Mouse (Mus musculus): ENCODE measurements around the gene Prr3.
"Not testable (repeated sequence)": the region's sequence is repeated elsewhere in the genome, so short reads cannot be mapped to it uniquely, and the experiment has no call there.

The Prr3 gene

DNA sequence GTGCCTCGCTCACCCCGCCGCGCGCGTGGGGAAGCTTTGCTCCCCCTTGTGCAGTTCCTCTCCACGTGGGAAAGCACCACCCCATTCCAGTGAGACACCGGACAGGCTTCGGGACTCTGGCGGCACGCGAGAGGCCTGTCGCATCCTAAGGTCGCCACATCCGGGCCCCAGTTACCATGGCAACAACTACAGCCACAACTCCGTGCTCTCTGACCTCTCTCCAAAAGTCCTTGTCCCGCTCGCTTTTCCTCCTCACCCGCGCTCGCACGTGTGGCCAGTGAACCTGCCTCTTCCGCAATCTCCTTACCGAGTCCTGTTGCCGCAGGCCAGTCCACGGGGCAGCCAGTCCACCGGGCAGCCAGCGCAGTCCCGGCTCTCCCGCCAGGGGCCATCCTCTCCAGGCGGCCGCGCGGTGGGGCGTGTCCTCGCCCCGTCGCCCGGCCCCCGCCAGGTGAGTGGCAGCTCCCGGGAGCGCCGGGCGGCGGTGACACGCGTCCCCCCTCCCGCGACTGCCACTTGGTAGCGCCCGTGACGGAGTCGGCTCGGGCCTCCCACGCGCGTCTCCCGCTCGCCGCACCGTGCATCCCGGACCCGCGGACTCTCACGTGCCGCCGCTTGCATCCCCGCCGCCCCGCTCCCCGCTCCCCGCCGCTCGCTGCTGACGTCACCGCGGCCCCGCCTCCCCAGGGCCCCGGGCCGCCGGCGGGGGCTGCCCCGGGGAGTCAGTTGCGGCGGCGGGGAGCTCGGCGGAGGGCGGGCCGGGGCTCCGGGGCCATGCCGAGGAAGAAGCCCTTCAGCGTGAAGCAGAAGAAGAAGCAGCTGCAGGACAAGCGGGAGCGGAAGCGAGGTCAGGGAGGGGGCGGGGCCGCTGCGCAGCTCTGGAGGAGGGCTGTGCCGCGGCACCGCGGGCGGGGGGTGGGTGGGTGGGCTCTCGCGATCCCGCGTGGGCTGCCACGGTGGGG lies at the start of gene Prr3, which contains the start of gene Gnl1:
Gene Prr3 (minus strand): TSS at position 836 of the 962 bp plus-strand sequence.
Gene Gnl1 (plus strand): TSS at position 451 of the 962 bp plus-strand sequence.
- DNase-seq (ENCODE audit: low spot score in 2 of 2), result peak; percentile 90 to 95

- DNase-seq (ENCODE audit: low spot score in 2 of 2), result no peak
Observed at GRCm38 (mm10) chr17:36028879-36029619, 49.0 kb upstream of the Prr3 start.

DNA sequence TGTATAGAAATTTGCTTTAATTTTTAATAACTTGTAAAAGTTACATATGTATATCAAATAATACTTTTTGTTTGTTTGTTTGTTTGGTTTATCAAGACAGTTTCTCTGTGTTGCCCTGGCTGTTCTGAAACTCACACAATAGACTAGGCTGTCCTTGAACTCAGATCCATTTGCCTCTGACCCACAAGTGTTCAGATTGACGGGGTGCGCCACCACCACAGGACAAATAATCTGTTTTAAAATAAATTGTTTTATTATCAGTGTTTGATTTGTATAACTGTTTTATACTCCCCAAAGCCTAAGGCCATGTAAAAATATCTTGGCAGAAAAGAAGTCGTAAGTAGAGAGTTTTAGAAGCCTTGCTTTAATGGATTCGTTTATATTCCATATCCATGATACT lies 47.6 kb upstream of the Prr3 start:
- DNase-seq (ENCODE audit: low spot score in 2 of 2), result no peak

GRCm38 (mm10) chr17:36025901-36026300 lies 45.9 kb upstream of the Prr3 start:
- peak in 1 of 2 experiments; percentile 21 for DNase-seq (ENCODE audit: low spot score in 2 of 2)

- DNase-seq (ENCODE audit: low spot score in 2 of 2), result no peak
Observed at GRCm38 (mm10) chr17:36025197-36025596, 45.2 kb upstream of the Prr3 start.

DNA sequence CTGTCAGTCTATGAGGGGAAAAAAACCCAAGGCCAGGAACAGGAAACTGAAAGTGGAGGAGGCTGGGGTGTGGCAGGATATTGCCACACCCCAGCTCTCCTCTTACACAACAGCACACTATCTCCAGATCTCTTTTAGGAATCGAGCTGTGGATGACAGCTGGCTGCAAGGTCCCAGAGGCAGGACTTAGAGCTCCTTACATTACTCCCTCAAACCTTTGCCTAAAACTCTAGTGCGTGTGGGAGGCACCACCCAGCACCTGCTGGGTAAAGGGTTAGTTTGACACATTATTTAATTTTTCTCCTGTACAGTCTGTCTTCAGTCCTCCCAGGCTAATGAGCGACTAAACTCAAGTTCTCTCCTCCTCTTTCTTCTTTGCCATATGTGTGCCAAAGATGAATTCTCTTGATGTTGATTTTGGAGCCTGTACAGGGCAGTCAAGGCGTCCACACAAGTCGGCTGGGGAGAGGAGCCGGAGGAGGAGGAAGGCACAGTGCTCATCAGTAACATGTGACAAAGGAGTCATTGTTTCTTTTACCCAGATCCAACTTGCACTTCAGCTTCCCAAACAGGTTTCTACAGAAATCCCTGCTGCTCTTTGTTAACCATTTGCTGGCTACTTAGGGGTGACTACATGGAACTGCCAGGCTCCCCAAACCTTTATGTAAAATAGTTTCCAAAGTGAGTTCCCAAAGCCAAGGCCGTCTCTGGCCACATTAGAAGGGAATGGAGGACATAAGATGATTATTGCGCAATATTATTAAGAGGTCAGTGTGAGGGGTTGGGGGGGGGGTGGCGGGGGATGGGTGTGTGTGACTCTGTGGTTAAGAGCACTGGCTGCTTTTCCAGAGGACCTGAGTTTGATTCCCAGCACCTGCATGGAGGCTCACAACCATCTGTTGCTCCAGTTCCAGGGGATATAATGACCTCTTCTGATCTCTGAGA lies 43.9 kb upstream of the Prr3 start:
- DNase-seq (ENCODE audit: low spot score in 2 of 2), result no peak

DNA sequence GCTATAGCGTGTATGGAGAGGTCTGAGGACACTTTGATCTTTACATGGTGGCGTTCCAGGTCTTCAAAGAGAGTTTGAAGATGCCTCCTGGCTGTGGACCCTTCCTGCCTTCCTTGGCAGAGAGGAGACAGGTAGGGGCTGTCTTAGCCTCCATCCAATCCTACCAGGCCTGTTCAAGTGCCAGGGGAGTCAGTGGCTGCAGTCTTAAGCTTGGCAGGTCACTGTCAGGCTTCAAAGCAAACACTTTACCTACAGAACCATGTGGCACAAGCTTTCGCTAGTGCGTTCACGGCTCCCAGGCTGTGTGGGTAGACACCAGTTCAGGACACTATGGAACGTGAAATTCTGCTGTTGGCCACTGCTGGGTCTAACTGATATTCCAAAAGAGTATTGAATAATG lies 42.9 kb upstream of the Prr3 start:
- DNase-seq (ENCODE audit: low spot score in 2 of 2), result no peak

- DNase-seq (ENCODE audit: low spot score in 2 of 2), result no peak
Observed at GRCm38 (mm10) chr17:36022098-36022497, 42.1 kb upstream of the Prr3 start.

GRCm38 (mm10) chr17:36021309-36021708 lies 41.3 kb upstream of the Prr3 start:
- DNase-seq (ENCODE audit: low spot score in 2 of 2), result no peak

DNA sequence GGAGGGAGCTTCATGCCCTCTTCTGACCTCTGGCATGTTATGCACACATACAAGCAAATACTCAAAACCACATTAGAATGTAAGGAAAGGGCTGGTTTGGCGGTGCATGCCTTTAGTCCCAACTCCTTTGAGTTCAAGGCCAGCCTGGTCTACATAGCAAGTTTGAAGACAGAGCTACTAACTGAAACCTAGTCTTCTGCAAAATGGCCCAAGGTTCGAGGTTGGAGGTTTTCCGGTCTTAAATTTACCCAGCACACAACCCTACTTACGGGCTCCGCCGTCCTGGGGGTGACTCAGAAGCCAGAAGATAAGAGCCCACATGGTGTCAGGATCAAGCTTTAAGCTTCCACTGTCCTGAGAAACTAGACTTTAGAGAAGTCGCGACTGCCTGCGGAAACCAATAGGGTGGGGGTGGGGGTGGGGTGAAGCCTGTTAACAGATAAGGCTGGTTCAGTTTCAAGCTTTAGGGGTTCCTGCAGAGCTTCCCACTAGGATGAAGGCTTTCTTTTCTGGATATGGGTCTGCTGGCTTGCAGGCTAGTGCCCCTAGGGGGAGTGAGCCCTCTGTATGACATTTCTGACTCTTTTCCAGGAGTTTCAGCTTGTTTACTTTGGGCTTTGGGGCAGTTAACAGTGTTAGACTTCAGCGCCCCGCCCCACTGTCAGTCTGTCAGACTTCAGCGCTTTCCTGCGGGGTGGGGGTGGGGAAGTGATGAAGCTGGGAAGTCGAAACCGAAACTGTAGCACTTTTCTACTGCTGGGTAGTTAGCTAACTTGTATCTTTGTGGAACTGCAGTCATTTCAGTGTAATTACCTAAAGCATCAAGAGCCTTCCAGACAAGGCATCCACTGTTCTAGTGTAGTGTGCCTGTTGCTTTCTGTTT lies 40.4 kb upstream of the Prr3 start, which contains the start of gene H2-T24:
Gene H2-T24 (minus strand): TSS at position 370 of the 883 bp plus-strand sequence.
- no peak for DNase-seq (ENCODE audit: low spot score in 2 of 2)

DNA sequence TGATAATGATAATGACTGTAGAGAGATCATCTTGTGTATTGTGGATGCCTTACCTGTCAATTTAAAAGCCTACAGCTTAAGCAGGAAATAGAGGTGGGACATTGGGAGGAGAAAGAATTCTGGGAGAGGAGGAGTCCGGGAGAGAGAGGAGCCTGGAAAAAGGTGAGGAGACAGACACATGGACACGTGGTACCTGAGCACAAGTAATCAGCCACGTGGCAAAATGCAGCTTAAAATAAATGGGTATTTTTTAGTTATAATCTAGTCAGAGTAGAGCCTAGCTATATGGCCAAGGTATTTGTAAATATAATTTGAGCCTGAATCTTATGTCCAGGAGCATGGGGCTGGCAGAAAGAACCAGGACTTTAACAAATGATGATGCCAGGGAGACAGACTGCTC lies 39.5 kb upstream of the Prr3 start:
- DNase-seq (ENCODE audit: low spot score in 2 of 2), result no peak

DNA sequence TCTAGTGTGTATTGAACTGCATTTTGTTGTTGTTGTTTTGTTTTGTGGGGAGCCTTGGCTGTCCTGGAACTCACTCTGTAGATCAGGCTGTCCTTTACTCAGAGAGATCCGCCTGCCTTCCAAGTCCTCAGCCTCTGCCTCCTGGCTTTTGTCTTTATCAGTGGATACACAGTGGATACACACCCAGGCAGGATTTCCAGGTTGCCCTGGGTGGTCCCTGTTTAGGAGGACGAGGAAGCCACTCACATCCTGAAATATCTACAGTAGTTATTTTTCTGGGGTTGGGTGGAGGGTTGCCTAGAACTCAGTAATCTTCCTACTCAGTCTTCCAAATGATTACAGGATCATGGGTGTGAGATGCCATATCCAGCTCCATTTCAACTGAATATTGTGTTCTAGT lies 38.9 kb upstream of the Prr3 start:
- no peak for DNase-seq (ENCODE audit: low spot score in 2 of 2)

- no peak for DNase-seq (ENCODE audit: low spot score in 2 of 2)
Observed at GRCm38 (mm10) chr17:36017046-36017445, 37.0 kb upstream of the Prr3 start.

GRCm38 (mm10) chr17:36014977-36015376 lies 34.9 kb upstream of the Prr3 start:
- no peak for DNase-seq (ENCODE audit: low spot score in 2 of 2)

- not testable (repeated sequence) for DNase-seq (ENCODE audit: low spot score in 2 of 2)
Observed at GRCm38 (mm10) chr17:36004409-36004808, 24.4 kb upstream of the Prr3 start.

DNA sequence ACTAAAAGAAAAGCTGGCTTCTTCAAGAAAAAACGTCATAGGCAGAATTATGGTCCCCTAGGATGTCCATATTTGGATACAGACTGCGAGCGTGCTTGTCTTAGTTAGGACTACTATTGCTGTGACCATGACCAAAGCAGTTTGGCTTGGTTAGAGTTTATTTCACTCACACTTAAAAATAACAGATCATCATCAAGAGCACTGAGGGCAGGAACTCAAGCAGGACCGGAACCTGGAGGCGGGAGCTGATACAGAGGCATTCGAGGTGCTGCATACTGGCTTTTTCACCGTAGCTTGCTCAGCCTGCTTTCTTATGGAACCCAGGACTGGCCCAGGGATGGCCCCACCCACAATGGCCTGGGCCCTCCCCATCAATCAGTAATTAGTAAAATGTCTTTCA lies 23.3 kb upstream of the Prr3 start:
- no peak for DNase-seq (ENCODE audit: low spot score in 2 of 2)

DNA sequence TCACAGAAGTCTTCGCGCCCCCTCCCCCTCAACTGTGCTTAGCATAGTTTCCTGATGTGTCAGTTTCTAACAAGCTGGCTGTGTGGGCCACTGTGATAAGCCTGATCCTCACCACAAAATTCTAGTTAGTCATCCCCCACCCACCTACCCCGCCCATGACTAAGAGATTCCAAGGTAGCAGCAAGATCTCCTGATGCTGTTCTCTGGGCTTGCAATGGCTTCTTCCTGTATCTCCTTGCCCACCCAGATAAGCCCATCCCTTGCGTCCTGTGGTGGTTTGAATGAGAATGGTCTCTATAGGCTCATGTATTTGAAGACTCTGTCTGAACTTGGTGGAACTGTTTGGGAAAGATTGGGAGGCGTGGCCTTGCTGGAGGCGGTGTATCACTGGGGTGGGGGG lies 21.9 kb upstream of the Prr3 start:
- peak in 1 of 2 experiments; percentile 61 for DNase-seq (ENCODE audit: low spot score in 2 of 2)

DNA sequence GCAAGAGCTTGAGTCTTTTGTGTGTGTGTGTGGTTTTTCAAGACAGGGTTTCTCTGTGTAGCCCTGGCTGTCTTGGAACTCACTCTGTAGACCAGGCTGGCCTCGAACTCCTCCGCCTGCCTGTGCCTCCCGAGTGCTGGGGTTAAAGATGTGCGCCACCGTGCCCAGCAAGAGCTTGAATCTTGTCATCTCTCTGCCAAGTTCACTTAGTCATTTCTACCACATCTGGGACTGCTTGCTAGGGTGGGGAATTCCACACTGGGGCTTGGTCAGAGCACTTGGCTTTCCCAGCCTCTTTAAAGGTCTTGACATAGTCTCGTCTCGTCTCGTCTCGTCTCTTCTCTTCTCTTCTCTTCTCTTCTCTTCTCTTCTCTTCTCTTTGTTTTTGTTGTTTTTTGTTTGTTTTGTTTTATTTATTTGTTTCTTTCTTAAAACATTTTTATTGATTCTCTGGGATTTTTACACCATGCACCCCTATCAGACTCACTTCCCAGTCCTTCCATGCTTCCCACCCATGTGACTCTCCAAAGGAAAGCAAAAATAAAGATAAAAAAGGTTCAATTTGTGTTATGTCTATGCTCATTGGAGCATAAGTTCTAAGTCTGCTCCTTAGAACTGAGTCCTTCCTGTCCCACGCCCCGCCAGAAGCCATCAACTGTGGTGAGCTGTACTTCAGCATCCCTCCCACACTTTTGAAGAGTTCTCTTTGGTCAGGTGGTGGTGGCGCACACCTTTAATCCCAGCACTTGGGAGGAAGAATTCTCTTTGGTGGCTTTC lies 21.3 kb upstream of the Prr3 start:
- DNase-seq (ENCODE audit: low spot score in 2 of 2), result no peak

GRCm38 (mm10) chr17:36000349-36000748 lies 20.3 kb upstream of the Prr3 start:
- DNase-seq (ENCODE audit: low spot score in 2 of 2), result no peak

DNA sequence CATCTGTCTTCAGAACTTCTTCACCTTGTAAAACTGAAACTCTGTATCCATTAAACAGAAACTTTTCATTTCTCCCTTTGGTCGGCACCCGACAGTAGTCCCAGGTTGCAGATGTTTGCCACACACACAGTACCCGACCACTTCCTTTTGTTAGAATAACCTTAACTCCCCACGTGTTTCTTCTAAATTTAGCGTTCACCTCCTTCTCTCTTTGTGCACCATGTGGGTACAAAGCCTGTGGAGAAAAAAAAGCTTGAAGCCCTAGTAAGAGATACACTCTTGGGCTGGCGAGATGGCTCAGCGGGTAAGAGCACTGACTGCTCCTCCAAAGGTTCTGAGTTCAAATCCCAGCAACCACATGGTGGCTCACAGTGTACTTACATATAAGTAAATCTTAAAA lies 19.3 kb upstream of the Prr3 start:
- DNase-seq (ENCODE audit: low spot score in 2 of 2), result no peak
